Mouse (Mus musculus): ENCODE measurements around the gene Ntng1.
"Not testable (repeated sequence)": the region's sequence is repeated elsewhere in the genome, so short reads cannot be mapped to it uniquely, and the experiment has no call there.

The Ntng1 gene

DNA sequence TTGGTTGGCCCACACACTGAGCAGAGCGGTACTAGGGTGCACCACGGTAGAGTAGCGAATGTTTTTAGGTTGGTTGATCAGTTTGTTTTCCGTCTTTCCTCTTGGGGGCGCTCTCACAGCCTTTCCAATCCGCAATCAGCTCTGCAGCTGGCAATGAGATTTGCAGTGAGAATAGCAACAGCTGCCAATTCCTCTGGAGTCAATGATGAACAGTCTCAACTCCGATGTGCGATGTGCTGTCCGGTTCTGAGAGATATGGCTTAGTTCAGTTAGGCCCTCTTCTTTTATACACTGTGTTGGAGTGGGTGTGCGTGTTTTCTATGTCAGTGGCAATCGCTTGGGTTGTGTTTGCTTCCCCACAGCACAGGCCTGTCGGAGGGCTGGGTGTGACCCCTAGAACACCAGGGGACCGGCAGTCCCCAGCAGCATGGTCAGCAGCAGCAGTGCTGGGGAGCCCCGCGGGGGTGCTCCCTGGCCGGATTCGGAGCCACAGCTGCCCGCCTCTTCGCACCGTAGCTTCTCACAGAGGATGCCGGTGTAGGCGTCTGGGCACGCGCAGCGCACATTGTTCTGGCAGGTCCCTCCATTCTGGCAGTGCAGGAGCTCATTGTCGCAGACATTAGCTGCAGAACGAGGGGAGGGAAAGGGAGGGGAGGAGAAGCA is 361.4 kb downstream of the Ntng1 start:
- no peak for DNase-seq (ENCODE audit: low spot score)

DNA sequence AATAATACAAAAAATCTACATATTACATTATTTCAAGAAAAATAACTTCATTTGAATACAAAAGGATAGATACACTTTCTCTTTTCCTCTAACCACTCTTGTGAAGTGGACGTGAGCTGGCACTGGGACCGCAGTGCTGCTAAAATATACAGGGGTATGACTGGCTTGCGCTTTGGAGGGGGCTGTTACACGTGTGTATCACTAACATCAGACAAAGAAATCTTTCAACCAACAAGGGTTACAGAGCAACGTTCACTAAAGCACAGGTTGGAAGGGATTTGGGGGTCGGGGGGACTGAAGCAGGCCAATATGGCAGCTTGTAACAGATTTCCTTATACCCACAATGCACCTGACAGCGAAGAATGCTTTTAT is 361.9 kb downstream of the Ntng1 start:
- DNase-seq (ENCODE audit: low spot score) = no peak

DNA sequence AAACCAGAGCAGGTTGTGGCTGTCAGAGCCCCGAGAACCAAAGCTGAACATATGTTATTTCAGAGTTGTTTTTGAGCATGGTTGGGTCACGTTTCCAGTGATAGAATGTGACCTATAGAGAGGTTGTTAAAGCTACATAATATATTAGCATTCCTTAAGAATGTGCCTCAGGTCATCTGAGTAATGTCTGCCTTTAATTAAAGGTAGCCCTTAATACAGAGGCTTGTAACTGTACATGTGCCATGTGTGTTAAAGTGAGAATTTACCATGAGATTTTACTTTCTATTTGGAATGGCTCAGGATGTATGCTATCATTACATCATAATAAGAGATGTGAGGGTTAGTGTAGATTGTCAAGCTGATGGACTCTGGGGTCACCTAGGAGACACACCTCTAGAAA is 368.6 kb downstream of the Ntng1 start:
- no peak for DNase-seq (ENCODE audit: low spot score)

DNA sequence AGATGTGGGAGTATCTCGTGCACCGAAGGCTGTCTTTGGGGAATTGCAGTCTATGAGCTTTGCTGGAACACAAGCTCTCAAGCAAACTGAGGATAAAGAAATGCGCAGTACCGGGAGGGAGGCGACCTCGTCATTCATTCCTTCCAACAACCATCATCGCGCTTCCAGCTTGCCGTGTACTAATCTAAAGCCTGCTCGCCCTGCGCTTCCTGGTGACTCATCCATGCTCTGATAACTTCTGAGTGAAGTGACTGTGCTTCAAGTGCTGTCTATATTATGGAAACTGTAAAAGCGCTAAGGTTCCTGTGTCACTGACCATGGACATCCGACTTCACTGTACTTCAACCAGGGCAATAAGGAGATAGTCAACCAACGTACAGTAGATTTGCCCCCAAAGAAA is 371.7 kb downstream of the Ntng1 start:
- DNase-seq (ENCODE audit: low spot score) = no peak

DNA sequence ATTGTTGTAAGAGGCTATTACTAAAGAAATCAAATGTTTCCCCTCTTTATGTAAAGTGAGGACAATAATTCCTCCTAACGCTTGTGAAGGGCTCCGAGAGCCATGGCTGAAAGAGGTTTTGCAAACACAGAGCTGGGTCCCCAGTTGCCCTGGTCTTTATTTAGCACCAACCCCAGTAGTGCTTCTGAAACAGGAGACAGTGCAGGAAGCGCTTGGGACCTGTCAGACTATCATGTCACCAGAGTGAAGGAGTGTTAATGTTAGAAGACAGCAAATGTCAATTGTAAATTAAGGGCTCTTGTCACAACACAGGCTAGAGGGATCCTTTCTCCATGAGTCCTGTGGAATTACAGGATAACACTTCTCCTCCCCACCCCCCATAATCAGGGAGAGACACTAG is 376.9 kb downstream of the Ntng1 start:
- DNase-seq (ENCODE audit: low spot score) = no peak

DNA sequence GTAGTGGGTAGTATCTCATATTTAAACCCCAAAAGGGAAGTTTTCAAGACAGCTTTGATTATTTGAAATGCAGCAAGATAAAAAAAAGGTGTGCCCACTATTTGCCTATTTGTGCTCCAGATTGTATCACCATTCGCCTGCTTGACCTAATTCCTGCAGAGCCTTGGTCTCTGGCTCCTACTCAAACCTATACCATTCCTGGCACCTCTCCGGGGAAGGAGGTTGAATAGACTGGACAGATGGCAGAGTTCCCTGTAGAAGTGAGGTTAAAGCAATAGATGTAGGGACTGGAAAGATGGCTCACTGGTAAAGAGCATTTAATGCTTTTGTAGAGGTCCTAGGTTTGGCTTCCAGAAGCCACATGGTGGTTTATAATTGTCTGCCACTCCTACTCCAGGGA is 378.2 kb downstream of the Ntng1 start:
- DNase-seq (ENCODE audit: low spot score) = no peak

DNA sequence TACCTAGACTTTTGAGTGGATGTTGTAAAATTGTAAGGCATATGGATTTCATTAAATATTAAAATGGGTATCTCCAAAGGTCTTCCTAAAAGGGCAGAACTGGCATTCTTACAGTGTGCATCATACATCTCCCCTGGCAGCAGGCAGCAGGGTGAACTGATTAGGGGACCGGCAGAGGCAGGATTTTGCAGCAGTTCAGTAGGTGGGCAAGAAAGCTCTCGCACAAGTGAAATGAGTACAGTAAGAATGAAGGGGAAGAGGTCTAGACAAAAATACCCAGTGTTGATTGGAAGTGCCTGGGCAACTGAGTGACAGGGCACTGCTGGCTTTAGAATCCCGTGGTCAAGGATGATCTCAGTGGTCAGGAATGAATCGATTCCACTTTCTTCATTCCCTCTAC is 378.7 kb downstream of the Ntng1 start:
- no peak for DNase-seq (ENCODE audit: low spot score)

DNA sequence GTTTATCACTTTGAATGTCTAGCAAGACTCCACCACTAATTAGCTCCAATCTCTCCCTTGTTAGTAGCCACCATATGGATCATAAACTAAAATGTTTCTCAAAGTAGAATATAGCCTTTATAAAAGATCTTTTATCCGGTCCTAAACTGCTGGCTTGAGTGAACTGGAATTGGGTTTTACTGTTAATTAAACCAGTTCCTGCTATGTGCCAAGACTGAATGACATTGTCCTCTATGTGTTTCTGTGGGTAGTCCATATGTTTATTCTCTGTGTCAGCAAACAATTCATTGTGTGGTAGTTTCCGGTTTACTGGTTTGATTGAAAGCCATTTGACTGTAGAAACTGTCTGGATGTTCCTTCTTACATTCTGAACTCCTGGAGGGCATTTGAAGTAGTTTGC is 387.4 kb downstream of the Ntng1 start:
- DNase-seq (ENCODE audit: low spot score) = no peak

DNA sequence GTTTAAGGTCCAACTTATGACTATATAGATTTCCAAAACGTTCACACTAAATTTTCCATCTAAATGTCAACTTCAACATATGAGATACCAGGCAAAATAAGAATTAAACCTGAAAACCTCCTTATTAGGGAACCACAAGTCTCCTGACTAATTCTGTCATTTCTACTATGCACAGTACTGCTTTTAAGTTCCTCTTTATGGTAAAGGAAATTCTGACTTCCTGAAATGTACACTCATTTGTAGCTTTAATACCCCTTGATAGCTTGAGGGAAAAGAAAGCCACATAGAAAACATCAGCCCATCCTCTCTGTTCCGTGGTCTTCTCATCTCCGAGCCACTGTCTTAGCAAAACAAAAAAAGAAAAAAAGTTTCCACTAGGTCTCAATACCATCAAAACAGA is 396.2 kb downstream of the Ntng1 start:
- DNase-seq (ENCODE audit: low spot score) = not testable (repeated sequence)

DNA sequence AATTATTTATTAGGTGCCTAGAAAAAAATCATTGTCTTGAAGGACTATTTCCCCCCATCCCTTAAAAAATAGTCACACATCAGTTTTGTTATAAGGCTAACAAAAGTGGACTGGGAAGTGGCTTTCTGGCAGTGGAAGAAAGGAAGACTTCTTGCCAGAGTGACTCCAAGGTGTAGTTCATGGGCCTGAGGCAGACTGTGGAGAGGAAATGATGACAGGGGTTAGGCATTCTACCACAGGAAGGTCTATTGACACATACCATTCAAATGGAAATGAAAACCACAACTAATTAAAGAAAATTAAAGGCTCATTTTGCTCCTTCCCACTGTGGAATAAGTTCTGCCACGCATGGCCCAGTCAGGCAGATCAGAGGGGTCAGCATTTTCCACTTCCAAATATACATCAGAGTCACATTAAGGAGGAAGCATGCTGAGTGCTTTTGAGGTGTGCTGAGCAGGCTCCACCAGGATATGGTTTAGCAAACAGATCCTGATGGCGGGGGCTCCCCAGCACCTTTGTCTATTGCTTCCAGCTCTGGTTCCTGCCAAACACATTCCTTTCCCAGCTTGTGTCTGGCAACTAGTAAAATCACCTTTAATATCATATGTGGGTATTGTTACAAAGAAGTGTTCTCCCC is 403.2 kb downstream of the Ntng1 start:
- DNase-seq (ENCODE audit: low spot score) = no peak

DNA sequence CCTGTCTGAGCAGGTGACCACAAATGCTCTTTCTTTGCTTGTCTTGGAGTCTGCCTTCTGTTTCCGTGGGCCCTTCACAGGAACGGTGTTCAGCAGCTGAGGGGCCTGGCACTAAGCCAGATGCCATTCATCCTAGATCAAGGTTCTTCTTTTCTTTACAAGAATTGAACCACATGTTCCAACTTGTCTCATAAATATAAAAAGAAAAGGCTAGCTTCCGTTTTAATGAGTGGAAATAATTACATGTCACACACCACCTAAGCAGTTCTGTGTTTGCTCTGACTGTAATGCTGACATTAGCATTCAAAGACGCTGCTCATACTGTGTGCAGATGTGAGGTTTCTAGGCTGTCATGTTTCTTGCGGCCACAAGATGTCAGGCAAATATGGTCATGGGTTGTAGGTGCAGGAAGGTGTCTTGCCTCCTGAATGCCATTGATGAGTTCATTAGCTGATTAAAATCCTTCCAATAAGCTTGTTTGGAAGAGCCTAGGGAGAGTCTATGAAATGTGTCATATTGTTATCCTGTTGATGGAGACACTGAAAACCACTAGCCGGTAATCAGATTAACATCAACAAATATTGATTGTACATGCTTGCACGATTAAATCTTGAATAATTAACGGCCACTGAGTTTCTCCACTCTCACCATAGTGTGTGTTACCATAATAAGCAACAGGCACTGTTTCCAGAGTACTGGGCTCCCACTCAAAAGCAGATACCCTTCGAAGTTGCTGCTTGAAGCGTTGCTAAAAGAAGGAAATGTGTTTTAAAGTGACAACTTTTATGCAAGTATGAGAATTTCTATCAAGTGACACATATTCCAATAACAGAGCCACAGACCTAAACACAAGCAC is 411.3 kb downstream of the Ntng1 start:
- DNase-seq (ENCODE audit: low spot score) = peak; percentile 52

DNA sequence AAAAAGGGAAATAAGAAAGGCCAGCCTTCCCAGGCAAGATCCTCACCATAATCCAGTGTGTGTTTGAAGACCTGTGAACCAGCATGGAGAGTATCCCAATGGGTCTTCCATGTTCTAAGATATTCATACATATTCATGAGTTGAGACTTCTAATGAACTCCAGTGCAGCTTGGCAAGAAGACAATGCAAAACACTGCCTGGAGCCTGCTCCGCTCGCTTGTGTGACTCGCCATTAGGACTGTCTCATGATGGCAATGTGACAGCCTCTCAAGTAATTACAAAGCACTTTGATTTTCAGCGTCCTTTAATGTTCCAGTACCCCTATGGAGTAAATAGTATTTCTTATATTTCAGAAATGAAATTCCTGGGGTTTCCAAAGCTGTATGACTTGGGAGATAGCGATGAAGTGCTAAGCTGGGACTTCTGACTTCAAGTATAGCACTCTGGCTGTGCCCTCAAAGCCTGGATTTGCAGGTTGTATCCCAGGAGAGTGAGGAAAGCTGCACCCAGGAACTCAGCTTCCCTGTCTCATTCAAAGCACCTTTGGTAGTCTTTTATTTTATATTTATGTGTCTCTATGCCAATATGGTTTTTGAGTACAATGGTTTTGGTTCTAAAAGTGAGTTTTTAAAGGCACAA is 412.1 kb downstream of the Ntng1 start:
- peak; percentile 17 for DNase-seq (ENCODE audit: low spot score)

All from adipocyte (in vitro differentiated cells).